Mouse (Mus musculus) CH12.LX (cell line): Measurements from ENCODE around the gene Ccdc103. TPM values are rescaled to one million over a fixed set of nuclear protein-coding genes. Genes with fewer than 3 reads are reported as not detected.
A peak's percentile ranks its signal among the peaks of the same experiment; 100 is the strongest.

Source experiments
- DNase-seq: peaks from one replicate; pipeline ENCODE4 v3.0.0-alpha.2; 2013; ENCODE audit errors: extremely low read depth
- H3K27ac ChIP-seq: 2 replicates; pipeline ENCODE4 v1.5.1; 2012; ENCODE audit warnings: low read depth, mild to moderate bottlenecking, control low read depth, moderate library complexity; ENCODE audit not compliant: insufficient read depth
- H3K27me3 ChIP-seq: replicated peaks from 2 replicates; pipeline ENCODE3; 2012; ENCODE audit warnings: inconsistent platforms
- H3K36me3 ChIP-seq, 2 experiments: replicated peaks in 1 of 2; 2 replicates each; pipeline versions ENCODE3 to v1.6.1; 2012; ENCODE audit warnings: inconsistent platforms in 1 of 2, low read length in 1 of 2, mild to moderate bottlenecking in 1 of 2, mixed read lengths in 1 of 2, moderate library complexity in 1 of 2; ENCODE audit not compliant: control insufficient read depth in 1 of 2, insufficient read depth in 1 of 2
- H3K4me1 ChIP-seq, 2 experiments: 2 replicates each; pipeline ENCODE4 v1.6.1; 2012; ENCODE audit warnings: inconsistent platforms in 1 of 2, moderate library complexity in 1 of 2; ENCODE audit not compliant: insufficient read depth in 2 of 2, control insufficient read depth in 1 of 2
- H3K4me2 ChIP-seq: 2 replicates; pipeline ENCODE4 v1.6.1; 2012; ENCODE audit warnings: low read depth, mild to moderate bottlenecking, control low read depth; ENCODE audit not compliant: poor library complexity, insufficient read depth, severe bottlenecking
- H3K4me3 ChIP-seq, 3 experiments: fragments of 150-350 bp in 1 of 3; sonication (generic) in 1 of 3; replicated peaks in 1 of 3; 2 replicates each; pipeline versions ENCODE3 to v1.5.1; 2011 to 2012; ENCODE audit warnings: low read depth in 2 of 3, low read length in 2 of 3, mild to moderate bottlenecking in 2 of 3, moderate library complexity in 2 of 3, control low read depth in 1 of 3, improper control_type of control experiment in 1 of 3, inconsistent platforms in 1 of 3, mixed read lengths in 1 of 3; ENCODE audit not compliant: poor library complexity in 1 of 3
- H3K79me2 ChIP-seq: replicated peaks from 2 replicates; pipeline ENCODE4 v1.6.1; 2012; ENCODE audit warnings: mild to moderate bottlenecking, moderate library complexity; ENCODE audit not compliant: control insufficient read depth, poor library complexity, insufficient read depth, severe bottlenecking; ENCODE audit errors: extremely low read depth
- H3K9ac ChIP-seq: 2 replicates; pipeline ENCODE4 v1.6.1; 2012; ENCODE audit warnings: low read depth, mild to moderate bottlenecking, control low read depth, moderate library complexity; ENCODE audit not compliant: insufficient read depth
- H3K9me3 ChIP-seq: replicated peaks from 2 replicates; pipeline ENCODE3; 2012; ENCODE audit warnings: low read length, inconsistent platforms, mixed read lengths
- BHLHE40 ChIP-seq: IDR thresholded peaks from 2 replicates; pipeline ENCODE4 v1.6.1; 2011; ENCODE audit warnings: mild to moderate bottlenecking, low read depth, low read length, improper control_type of control experiment
- CHD1 ChIP-seq: IDR thresholded peaks from 2 replicates; pipeline ENCODE4 v1.6.1; 2012; ENCODE audit warnings: low read depth, low read length, improper control_type of control experiment, inconsistent platforms
- CHD2 ChIP-seq: IDR thresholded peaks from 2 replicates; pipeline ENCODE4 v1.6.1; 2011; ENCODE audit warnings: low read length, improper control_type of control experiment
- E2F4 ChIP-seq: IDR thresholded peaks from 2 replicates; pipeline ENCODE4 v1.6.1; 2011; ENCODE audit warnings: low read depth, low read length, improper control_type of control experiment; ENCODE audit not compliant: insufficient replicate concordance
- IRF4 ChIP-seq: IDR thresholded peaks from 2 replicates; pipeline ENCODE4 v1.6.1; 2014; ENCODE audit warnings: low read depth, mild to moderate bottlenecking, inconsistent platforms, low read length, improper control_type of control experiment
- JUND ChIP-seq: conservative IDR thresholded peaks from 2 replicates; pipeline ENCODE4 v1.6.1; 2011; ENCODE audit warnings: low read depth, low read length, improper control_type of control experiment
- MAFK ChIP-seq: IDR thresholded peaks from 2 replicates; pipeline ENCODE4 v1.6.1; 2011; ENCODE audit warnings: low read length, improper control_type of control experiment; ENCODE audit not compliant: insufficient replicate concordance
- MEF2A ChIP-seq: IDR thresholded peaks from 2 replicates; pipeline ENCODE4 v1.6.1; 2014; ENCODE audit warnings: low read depth, mild to moderate bottlenecking, inconsistent platforms, low read length, improper control_type of control experiment, borderline replicate concordance
- NELFE ChIP-seq: IDR thresholded peaks from 2 replicates; pipeline ENCODE4 v1.6.1; 2011; ENCODE audit warnings: low read depth, low read length, improper control_type of control experiment
- POLR2AphosphoS2 ChIP-seq: IDR thresholded peaks from 2 replicates; pipeline ENCODE4 v1.6.1; 2011; ENCODE audit warnings: low read depth, low read length, improper control_type of control experiment
- RAD21 ChIP-seq: IDR thresholded peaks from 2 replicates; pipeline ENCODE4 v1.6.1; 2011; ENCODE audit warnings: low read depth, mild to moderate bottlenecking, low read length, improper control_type of control experiment, moderate library complexity
- TBP ChIP-seq: conservative IDR thresholded peaks from 2 replicates; pipeline ENCODE4 v1.6.1; 2011; ENCODE audit warnings: low read depth, low read length, improper control_type of control experiment
- UBTF ChIP-seq: IDR thresholded peaks from 2 replicates; pipeline ENCODE4 v1.6.1; 2012; ENCODE audit warnings: low read depth, mild to moderate bottlenecking, inconsistent platforms, low read length, improper control_type of control experiment, moderate library complexity
- USF2 ChIP-seq: conservative IDR thresholded peaks from 2 replicates; pipeline ENCODE4 v1.6.1; 2011; ENCODE audit warnings: low read depth, low read length, improper control_type of control experiment
- ZC3H11A ChIP-seq: IDR thresholded peaks from 2 replicates; pipeline ENCODE4 v1.6.1; 2012; ENCODE audit warnings: low read depth, mild to moderate bottlenecking, inconsistent platforms, low read length, improper control_type of control experiment
- ZMIZ1 ChIP-seq: IDR thresholded peaks from 2 replicates; pipeline ENCODE4 v1.6.1; 2012; ENCODE audit warnings: low read depth, mild to moderate bottlenecking, inconsistent platforms, low read length, improper control_type of control experiment
- dilution Hi-C: fragments of 300-500 bp; cut with MboI; formaldehyde crosslinking; loops from 2 replicates; pipeline ENCODE4 v1.14.3; 2020; ENCODE audit warnings: low sequenced_read_pairs; ENCODE audit not compliant: extremely low pct_unique_long_range_greater_than_20kb, extremely low pct_ligation_motif_present
- in situ Hi-C: fragments of 300-500 bp; cut with MboI; formaldehyde crosslinking; loops from 3 replicates; pipeline ENCODE4 v1.14.3; 2019; ENCODE audit warnings: low sequenced_read_pairs, low pct_ligation_motif_present, low pct_unique_long_range_greater_than_20kb, mixed read lengths
- polyA plus RNA-seq: library from polyadenylated mRNA; unstranded; fragments of >175 nt; gene quantifications from 2 replicates; pipeline ENCODE4 v1.2.1, GENCODE M21; 2012; ENCODE audit warnings: low read depth; ENCODE audit not compliant: insufficient read length
- total RNA-seq, 2 experiments: library from RNA; depleted of rRNA; stranded (reverse); fragments of 300-350 nt in 1 of 2; fragments of >200 nt in 1 of 2; gene quantifications; 2 replicates each; pipeline ENCODE4 v1.2.3; 2012 to 2014

Gene Ccdc103
- total and polyA plus RNA-seq, 3 experiments = 0.20 to 0.58 (median 0.42) TPM

DNA sequence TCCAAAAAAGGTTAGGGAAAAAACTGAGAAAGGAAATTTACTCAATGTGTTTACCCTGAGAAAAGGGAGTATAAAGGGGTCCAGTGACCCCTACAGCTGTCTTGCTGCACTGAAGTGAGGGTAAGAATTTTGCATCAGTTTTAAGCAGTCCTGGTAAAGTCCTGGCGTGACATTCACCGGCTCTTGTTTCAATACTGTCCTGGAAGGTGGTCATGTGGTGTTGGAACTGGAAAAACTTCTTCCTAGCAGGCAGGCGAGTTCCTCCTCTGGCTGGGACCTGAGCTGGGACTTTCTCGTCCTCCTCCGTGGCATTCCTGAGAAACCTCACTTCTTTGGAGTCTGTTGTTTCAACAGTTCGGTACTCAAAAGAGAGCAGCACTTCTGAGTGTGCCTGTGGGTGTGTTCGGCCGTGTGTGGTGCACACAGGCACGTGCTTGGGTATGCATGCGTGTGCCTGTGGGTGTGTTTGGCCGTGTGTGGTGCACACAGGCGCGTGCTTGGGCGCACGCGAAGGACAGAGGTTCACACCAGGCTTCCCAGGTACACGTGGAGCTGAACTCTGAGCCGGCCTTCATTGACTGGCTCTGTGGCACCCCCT, 48.2 kb upstream of the Ccdc103 start:
- H3K79me2 ChIP-seq = no peaks in the 10 kb centered on the region
- no peak overlapping the region for H3K4me3 ChIP-seq
- in situ Hi-C loops = no loop called here
- TF ChIP-seq BHLHE40 = peak; percentile 50
- no peak for TF ChIP-seq TBP
- TF ChIP-seq, all 38 proteins: peak for 1
- Histone ChIP-seq H3K4me2 (no peak overlapping the region), H3K27ac (no peak overlapping the region), H3K27me3 (peaks cover 12% of the 10 kb centered on the region), H3K9ac (no peak overlapping the region), H3K36me3 (peaks cover 12 to 30% of the 10 kb centered on the region in 2 experiments), H3K9me3 (peaks cover 7% of the 10 kb centered on the region), H3K4me1 (peaks cover 0 to 9% of the 10 kb centered on the region in 2 experiments; a peak in 2 of 4 replicates)
- dilution Hi-C loops = no loop called here
- no peak for DNase-seq

DNA sequence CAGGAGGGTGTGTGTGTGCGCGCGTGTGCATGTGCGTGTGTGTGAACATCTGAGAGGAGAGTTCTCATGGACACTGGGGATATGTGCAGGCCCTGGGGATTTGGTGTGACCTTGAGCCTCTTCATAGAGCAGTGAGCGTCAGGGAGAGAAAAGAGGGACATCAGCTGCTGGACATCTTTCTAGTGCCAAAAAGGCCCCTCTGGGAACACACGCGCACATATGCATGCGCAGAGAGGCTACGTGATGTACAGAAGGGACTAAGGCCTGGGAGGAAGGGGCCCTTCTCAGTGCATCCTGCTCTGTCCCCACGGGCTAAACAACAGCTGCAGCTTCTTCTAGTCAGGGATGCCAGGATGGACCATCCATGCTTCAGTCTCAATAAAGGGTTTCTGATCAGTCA, 46.8 kb upstream of the Ccdc103 start:
- H3K4me1 ChIP-seq = peaks cover 0 to 19% of the 10 kb centered on the region in 2 experiments; a peak in 2 of 4 replicates
- in situ Hi-C loops = no loop called here
- no peak for DNase-seq
- H3K9me3 ChIP-seq = peaks cover under 1% of the 10 kb centered on the region
- H3K9ac ChIP-seq = no peak overlapping the region
- H3K27me3 ChIP-seq = peaks cover 12% of the 10 kb centered on the region
- no peaks in the 10 kb centered on the region for H3K79me2 ChIP-seq
- H3K27ac ChIP-seq = no peak overlapping the region
- dilution Hi-C loops = no loop called here
- H3K36me3 ChIP-seq = peaks cover 25 to 44% of the 10 kb centered on the region in 2 experiments
- H3K4me2 ChIP-seq = no peak overlapping the region
- TF ChIP-seq BHLHE40 = no peak
- no peak for TF ChIP-seq USF2
- no peak for TF ChIP-seq CHD2
- no peak for TF ChIP-seq RAD21
- no peak for TF ChIP-seq UBTF
- no peak for TF ChIP-seq POLR2AphosphoS2
- TF ChIP-seq E2F4 = no peak
- TF ChIP-seq MEF2A = no peak
- TF ChIP-seq JUND = no peak
- no peak for TF ChIP-seq ZMIZ1
- no peak for TF ChIP-seq MAFK
- no peak for TF ChIP-seq ZC3H11A
- no peak for TF ChIP-seq CHD1
- no peak for TF ChIP-seq NELFE
- no peak for TF ChIP-seq IRF4
- H3K4me3 ChIP-seq = no peak overlapping the region
